Mouse (Mus musculus) heart, embryonic 11.5 days (tissue): ENCODE measurements at regions not wholly inside any gene's neighbourhood (a gene's known extent, or its start where the extent isn't known, plus 50 kb on each side); places are given as distances from the start of the nearest gene placed in this dataset.

Source experiments
- ATAC-seq: fragments of 200-750 bp; cut with Nextera tagmentation; replicated peaks from 2 replicates; pipeline ENCODE4 v1.8.0; 2017; ENCODE audit warnings: moderate library complexity; ENCODE audit not compliant: insufficient number of reproducible peaks, low FRiP score, low TSS enrichment
- H3K27ac ChIP-seq: fragments of 300-500 bp; sonication (generic); 2 replicates; pipeline ENCODE4 v1.5.1; 2014; ENCODE audit warnings: mild to moderate bottlenecking, low read depth, low read length
- H3K27me3 ChIP-seq: fragments of 300-500 bp; sonication (generic); 2 replicates; pipeline ENCODE4 v1.6.1; 2014; ENCODE audit warnings: mild to moderate bottlenecking, low read length, mixed read lengths; ENCODE audit not compliant: control insufficient read depth, insufficient read depth
- H3K36me3 ChIP-seq: fragments of 300-500 bp; sonication (generic); 2 replicates; pipeline ENCODE4 v1.6.1; 2014; ENCODE audit warnings: mild to moderate bottlenecking, low read length, moderate library complexity, mixed read lengths; ENCODE audit not compliant: control insufficient read depth, insufficient read depth
- H3K4me1 ChIP-seq: fragments of 300-500 bp; sonication (generic); 2 replicates; pipeline ENCODE4 v1.6.1; 2014; ENCODE audit warnings: low read length; ENCODE audit not compliant: control insufficient read depth, insufficient read depth
- H3K4me2 ChIP-seq: fragments of 300-500 bp; sonication (generic); 2 replicates; pipeline ENCODE4 v1.6.1; 2014; ENCODE audit warnings: mild to moderate bottlenecking, moderate library complexity
- H3K4me3 ChIP-seq: fragments of 300-500 bp; sonication (generic); 2 replicates; pipeline ENCODE4 v1.5.1; 2014; ENCODE audit warnings: low read depth, low read length
- H3K9ac ChIP-seq: fragments of 300-500 bp; sonication (generic); 2 replicates; pipeline ENCODE4 v1.6.1; 2014; ENCODE audit warnings: mild to moderate bottlenecking, low read depth, low read length, moderate library complexity
- H3K9me3 ChIP-seq: fragments of 300-500 bp; sonication (generic); replicated peaks from 2 replicates; pipeline ENCODE4 v1.6.1; 2016; ENCODE audit warnings: low read length; ENCODE audit not compliant: control insufficient read depth
- WGBS: fragments of 180-500 bp; shearing (Covaris S2); extraction: QIAGEN DNeasy Blood & Tissue Kit; methylation state at CpG from one replicate; pipeline ENCODE4 v1.1.7; 2014; ENCODE audit not compliant: insufficient replicate concordance; 5-methylcytosine and 5-hydroxymethylcytosine counted together

- Histone ChIP-seq H3K9ac (no peak overlapping the region), H3K27me3 (no peaks in the 10 kb centered on the region), H3K36me3 (no peaks in the 10 kb centered on the region), H3K9me3 (no peaks in the 10 kb centered on the region), H3K27ac (no peak overlapping the region), H3K4me2 (no peak overlapping the region), H3K4me1 (no peaks in the 10 kb centered on the region), H3K4me3 (no peak overlapping the region)
- 71% methylated on average over 3 of the region's 3 CpGs for WGBS
- no peak for ATAC-seq
Measured at GRCm38 (mm10) chr17:64511139-64511779, 89.3 kb upstream of the Man2a1 start.

- Histone ChIP-seq H3K27ac (no peak overlapping the region), H3K4me3 (no peak overlapping the region), H3K27me3 (no peaks in the 10 kb centered on the region), H3K9ac (no peak overlapping the region), H3K9me3 (no peaks in the 10 kb centered on the region), H3K4me2 (no peak overlapping the region), H3K36me3 (no peaks in the 10 kb centered on the region), H3K4me1 (no peaks in the 10 kb centered on the region)
- ATAC-seq = no peak
- 58% methylated on average over 8 of the region's 8 CpGs for WGBS
Measured at GRCm38 (mm10) chr17:64522213-64522612, 78.3 kb upstream of the Man2a1 start.

GRCm38 (mm10) chr17:64523899-64524298, 76.6 kb upstream of the Man2a1 start:
- H3K4me1 ChIP-seq = no peaks in the 10 kb centered on the region
- H3K4me2 ChIP-seq = no peak overlapping the region
- H3K9ac ChIP-seq = no peak overlapping the region
- H3K4me3 ChIP-seq = no peak overlapping the region
- 85% methylated on average over 8 of the region's 8 CpGs for WGBS
- no peaks in the 10 kb centered on the region for H3K36me3 ChIP-seq
- H3K27me3 ChIP-seq = no peaks in the 10 kb centered on the region
- no peaks in the 10 kb centered on the region for H3K9me3 ChIP-seq
- H3K27ac ChIP-seq = no peak overlapping the region
- ATAC-seq = no peak

GRCm38 (mm10) chr17:64527817-64528216, 72.7 kb upstream of the Man2a1 start:
- 60% methylated on average over 7 of the region's 7 CpGs for WGBS
- Histone ChIP-seq H3K36me3 (no peaks in the 10 kb centered on the region), H3K4me2 (no peak overlapping the region), H3K27ac (no peak overlapping the region), H3K27me3 (no peaks in the 10 kb centered on the region), H3K9ac (no peak overlapping the region), H3K4me3 (no peak overlapping the region), H3K9me3 (no peaks in the 10 kb centered on the region), H3K4me1 (no peaks in the 10 kb centered on the region)
- ATAC-seq = no peak

- ATAC-seq = no peak
- H3K9me3 ChIP-seq = no peaks in the 10 kb centered on the region
- WGBS = 84% methylated on average over 7 of the region's 7 CpGs
Measured at GRCm38 (mm10) chr17:64528476-64528875, 72.1 kb upstream of the Man2a1 start.

GRCm38 (mm10) chr17:64529296-64529994, 71.1 kb upstream of the Man2a1 start:
- no peak overlapping the region for H3K4me2 ChIP-seq
- 79% methylated on average over 14 of the region's 14 CpGs for whole genome bisulfite sequencing
- no peak for ATAC-seq

More at GRCm38 (mm10) chr17:64528476-64528875, 72.1 kb upstream of the Man2a1 start:
- Histone ChIP-seq H3K36me3 (no peaks in the 10 kb centered on the region), H3K27me3 (no peaks in the 10 kb centered on the region), H3K9ac (no peak overlapping the region), H3K4me2 (no peak overlapping the region), H3K4me1 (no peaks in the 10 kb centered on the region), H3K27ac (no peak overlapping the region), H3K4me3 (no peak overlapping the region)

GRCm38 (mm10) chr17:64531150-64531549, 69.4 kb upstream of the Man2a1 start:
- 81% methylated on average over 7 of the region's 7 CpGs for WGBS
- no peak overlapping the region for H3K9ac ChIP-seq
- no peaks in the 10 kb centered on the region for H3K27me3 ChIP-seq
- H3K27ac ChIP-seq = no peak overlapping the region
- H3K4me3 ChIP-seq = no peak overlapping the region
- no peaks in the 10 kb centered on the region for H3K9me3 ChIP-seq
- H3K36me3 ChIP-seq = no peaks in the 10 kb centered on the region
- H3K4me2 ChIP-seq = no peak overlapping the region
- no peaks in the 10 kb centered on the region for H3K4me1 ChIP-seq
- no peak for ATAC-seq

More at GRCm38 (mm10) chr17:64529296-64529994, 71.1 kb upstream of the Man2a1 start:
- Histone ChIP-seq H3K4me1 (no peaks in the 10 kb centered on the region), H3K9me3 (no peaks in the 10 kb centered on the region), H3K4me3 (no peak overlapping the region), H3K9ac (no peak overlapping the region), H3K27me3 (no peaks in the 10 kb centered on the region), H3K36me3 (no peaks in the 10 kb centered on the region), H3K27ac (no peak overlapping the region)

- Histone ChIP-seq H3K9ac (no peak overlapping the region), H3K4me2 (no peak overlapping the region), H3K9me3 (no peaks in the 10 kb centered on the region), H3K4me3 (no peak overlapping the region), H3K36me3 (no peaks in the 10 kb centered on the region), H3K27me3 (no peaks in the 10 kb centered on the region), H3K4me1 (peaks cover 10% of the 10 kb centered on the region), H3K27ac (no peak overlapping the region)
- 76% methylated on average over 4 of the region's 4 CpGs for WGBS
- no peak for ATAC-seq
Measured at GRCm38 (mm10) chr17:64534323-64534722, 66.2 kb upstream of the Man2a1 start.
